Mouse (Mus musculus): ENCODE data around the gene Tmem232. TPM values are rescaled to one million over a fixed set of nuclear protein-coding genes. Genes with fewer than 3 reads are reported as not detected.

Gene Tmem232
- total RNA-seq (2014; rRNA removed; ENCODE audit: low replicate concordance) (not detected in 2 replicates), polyA plus RNA-seq (2015; fragmentation: Nextera tagmentation; extraction: Ambion mirVana) (0.18 and 0.23 TPM in 2 replicates)

DNA sequence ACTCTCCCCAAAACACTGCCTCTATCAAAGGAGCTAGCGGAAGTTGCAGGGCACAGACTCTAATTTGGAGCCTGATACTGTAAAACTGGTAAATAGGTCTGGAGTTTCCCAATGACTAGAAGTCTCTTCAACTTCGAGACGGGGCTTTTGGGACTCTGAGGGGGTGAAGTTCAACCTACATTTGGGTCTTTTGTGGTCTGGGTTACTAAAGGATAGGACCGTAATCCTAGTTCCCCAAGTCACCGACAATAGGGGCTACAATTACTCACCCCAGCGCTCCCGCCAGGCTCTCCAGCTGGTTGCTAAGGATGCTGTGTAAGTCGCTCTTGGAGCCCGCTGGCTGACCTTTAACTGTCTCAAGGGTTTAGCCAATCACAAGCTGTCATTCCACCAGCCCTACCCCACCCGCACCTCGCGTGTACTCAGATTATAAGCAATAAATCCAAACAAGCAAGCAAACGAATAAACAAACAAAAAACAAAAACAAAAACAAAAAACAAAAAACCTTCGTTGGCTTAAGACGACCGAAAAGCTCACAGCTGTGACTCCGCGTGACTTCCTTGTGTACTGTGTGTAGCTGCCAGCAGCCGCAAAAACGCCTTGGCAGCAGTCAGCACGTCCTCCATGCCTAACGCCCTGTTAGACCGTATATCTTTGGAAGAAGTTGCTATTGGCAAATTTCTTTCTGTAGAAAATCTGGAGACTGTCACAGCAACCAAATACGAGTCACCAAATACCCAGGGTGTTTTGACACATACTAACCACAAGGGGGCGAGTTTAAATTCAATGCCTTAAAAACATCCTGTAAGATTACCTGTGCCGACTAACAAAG, at the start of gene Tmem232:
Gene Tmem232, minus strand, starts transcription at position 342 of the 832 bp plus-strand sequence.
- Histone ChIP-seq H3K4me2 (ENCODE audit: low read depth, low read length) (peak within 1 kb of the TSS; percentile 67), H3K9me3 (replicated peaks; ENCODE audit: control insufficient read depth, low read length) (no peaks in the 10 kb centered on the region), H3K27ac (ENCODE audit: low read depth) (peak within 1 kb of the TSS; percentile 49), H3K27me3 (ENCODE audit: control insufficient read depth, insufficient read depth, low read length) (no peaks in the 10 kb centered on the region), H3K36me3 (replicated peaks; ENCODE audit: control insufficient read depth, insufficient read depth, low read length) (no peaks in the 10 kb centered on the region), H3K9ac (replicated peaks; ENCODE audit: low read depth, low read length) (peak within 1 kb of the TSS; percentile 51), H3K4me3 (ENCODE audit: low read depth, low read length) (peak within 1 kb of the TSS; percentile 49), H3K4me1 (ENCODE audit: control insufficient read depth, insufficient read depth) (no peaks in the 10 kb centered on the region)
- WGBS, result 13% methylated on average over 26 of the region's 26 CpGs
- ATAC-seq (ENCODE audit: insufficient read depth, low read depth), result peak; percentile 89
- TF ChIP-seq CTCF (IDR thresholded peaks at IDR 0.05; ENCODE audit: low read depth) (peak; percentile 58), EP300 (IDR thresholded peaks at IDR 0.05; ENCODE audit: low read depth) (no peak)
- DNase-seq (ENCODE audit: low spot score), result peak; percentile 69

DNA sequence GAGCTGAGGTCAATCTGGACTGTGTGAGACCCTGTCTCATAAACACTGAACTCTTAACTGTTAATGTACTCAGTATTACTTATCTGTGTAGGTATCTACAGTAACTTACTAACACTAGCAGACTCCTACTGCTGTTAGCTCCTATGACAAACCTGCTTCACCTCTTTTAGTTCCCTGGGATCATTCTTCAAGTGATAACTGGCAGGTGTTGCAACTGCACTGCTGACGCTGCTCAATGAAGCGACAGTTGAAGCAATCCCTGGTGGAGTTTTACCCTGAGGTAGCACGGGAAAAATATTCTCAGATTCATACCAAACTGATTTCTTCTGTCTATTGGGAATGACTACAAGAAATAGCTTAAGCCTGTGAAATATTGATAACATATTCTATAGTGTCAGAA, 46.3 kb upstream of the Tmem232 start:
- TF ChIP-seq CTCF (IDR thresholded peaks at IDR 0.05; ENCODE audit: low read depth) (no peak), EP300 (IDR thresholded peaks at IDR 0.05; ENCODE audit: low read depth) (no peak)
- H3K36me3 ChIP-seq (replicated peaks; ENCODE audit: control insufficient read depth, insufficient read depth, low read length), result peaks cover 20% of the 10 kb centered on the region
- peak overlapping the region; percentile 43; the same call in 1 of the 2 replicates for H3K27ac ChIP-seq (ENCODE audit: low read depth)
- H3K9ac ChIP-seq (replicated peaks; ENCODE audit: low read depth, low read length), result no peak overlapping the region
- H3K4me3 ChIP-seq (ENCODE audit: low read depth, low read length), result no peak overlapping the region
- no peaks in the 10 kb centered on the region for H3K9me3 ChIP-seq (replicated peaks; ENCODE audit: control insufficient read depth, low read length)
- no peak overlapping the region for H3K4me2 ChIP-seq (ENCODE audit: low read depth, low read length)
- no peaks in the 10 kb centered on the region for H3K27me3 ChIP-seq (ENCODE audit: control insufficient read depth, insufficient read depth, low read length)
- no peaks in the 10 kb centered on the region; the same call in 1 of the 2 replicates for H3K4me1 ChIP-seq (ENCODE audit: control insufficient read depth, insufficient read depth)
- WGBS, result 31% methylated on average over 3 of the region's 3 CpGs
- DNase-seq (ENCODE audit: low spot score) (no peak), ATAC-seq (ENCODE audit: insufficient read depth, low read depth) (no peak)

DNA sequence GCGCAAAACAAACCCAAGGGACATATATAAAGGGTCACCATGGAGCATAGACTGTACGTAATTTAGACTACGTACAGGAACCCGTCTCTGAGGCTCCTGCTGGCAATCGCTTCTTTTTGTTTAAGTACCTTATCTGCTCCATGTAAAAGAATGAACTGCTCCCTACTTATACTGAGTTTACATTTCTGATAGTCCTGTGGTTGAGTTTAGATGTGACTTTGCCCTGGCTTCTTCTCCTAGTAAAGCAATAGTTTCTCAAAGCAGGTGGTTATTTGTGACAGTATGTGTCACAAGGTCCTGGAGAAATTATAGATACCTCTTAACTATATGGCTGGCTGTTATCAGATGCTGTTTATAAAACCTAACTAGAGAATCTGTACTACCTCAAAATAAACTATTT, 40.9 kb upstream of the Tmem232 start:
- Histone ChIP-seq H3K9me3 (replicated peaks; ENCODE audit: control insufficient read depth, low read length) (no peaks in the 10 kb centered on the region), H3K4me3 (ENCODE audit: low read depth, low read length) (no peak overlapping the region), H3K36me3 (replicated peaks; ENCODE audit: control insufficient read depth, insufficient read depth, low read length) (peaks cover 42% of the 10 kb centered on the region), H3K27ac (ENCODE audit: low read depth) (no peak overlapping the region), H3K4me1 (ENCODE audit: control insufficient read depth, insufficient read depth) (no peaks in the 10 kb centered on the region), H3K4me2 (ENCODE audit: low read depth, low read length) (no peak overlapping the region), H3K27me3 (ENCODE audit: control insufficient read depth, insufficient read depth, low read length) (no peaks in the 10 kb centered on the region), H3K9ac (replicated peaks; ENCODE audit: low read depth, low read length) (no peak overlapping the region)
- TF ChIP-seq CTCF (IDR thresholded peaks at IDR 0.05; ENCODE audit: low read depth) (no peak), EP300 (IDR thresholded peaks at IDR 0.05; ENCODE audit: low read depth) (no peak)
- WGBS, result 88% methylated on average over 5 of the region's 5 CpGs
- ATAC-seq (ENCODE audit: insufficient read depth, low read depth), result no peak
- DNase-seq (ENCODE audit: low spot score), result no peak

DNA sequence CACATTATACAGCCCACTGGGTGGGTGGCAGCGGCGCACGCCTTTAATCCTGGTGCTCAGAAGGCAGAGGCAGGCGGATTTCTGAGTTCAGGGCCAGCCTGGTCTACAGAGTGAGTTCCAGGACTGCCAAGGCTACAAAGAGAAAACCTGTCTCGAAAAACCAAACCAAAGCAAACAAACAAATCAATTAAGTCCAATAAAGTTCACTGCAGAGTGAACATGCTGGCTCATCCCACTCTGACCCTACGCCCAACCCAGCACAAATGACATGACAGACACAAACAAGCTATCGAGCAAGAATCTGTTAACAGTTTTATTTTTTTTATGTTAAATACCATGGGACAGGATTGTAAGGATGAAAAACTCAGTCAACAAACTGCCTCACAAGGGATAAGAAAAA, 39.2 kb upstream of the Tmem232 start:
- TF ChIP-seq EP300 (IDR thresholded peaks at IDR 0.05; ENCODE audit: low read depth) (no peak), CTCF (IDR thresholded peaks at IDR 0.05; ENCODE audit: low read depth) (no peak)
- no peaks in the 10 kb centered on the region for H3K27me3 ChIP-seq (ENCODE audit: control insufficient read depth, insufficient read depth, low read length)
- H3K4me3 ChIP-seq (ENCODE audit: low read depth, low read length), result no peak overlapping the region
- H3K4me1 ChIP-seq (ENCODE audit: control insufficient read depth, insufficient read depth), result no peaks in the 10 kb centered on the region
- DNase-seq (ENCODE audit: low spot score) (no peak), ATAC-seq (ENCODE audit: insufficient read depth, low read depth) (no peak)
- H3K9me3 ChIP-seq (replicated peaks; ENCODE audit: control insufficient read depth, low read length), result no peaks in the 10 kb centered on the region
- no peak overlapping the region for H3K9ac ChIP-seq (replicated peaks; ENCODE audit: low read depth, low read length)
- H3K36me3 ChIP-seq (replicated peaks; ENCODE audit: control insufficient read depth, insufficient read depth, low read length), result peaks cover 47% of the 10 kb centered on the region
- H3K4me2 ChIP-seq (ENCODE audit: low read depth, low read length), result no peak overlapping the region
- WGBS, result 97% methylated on average over 7 of the region's 7 CpGs
- no peak overlapping the region for H3K27ac ChIP-seq (ENCODE audit: low read depth)

DNA sequence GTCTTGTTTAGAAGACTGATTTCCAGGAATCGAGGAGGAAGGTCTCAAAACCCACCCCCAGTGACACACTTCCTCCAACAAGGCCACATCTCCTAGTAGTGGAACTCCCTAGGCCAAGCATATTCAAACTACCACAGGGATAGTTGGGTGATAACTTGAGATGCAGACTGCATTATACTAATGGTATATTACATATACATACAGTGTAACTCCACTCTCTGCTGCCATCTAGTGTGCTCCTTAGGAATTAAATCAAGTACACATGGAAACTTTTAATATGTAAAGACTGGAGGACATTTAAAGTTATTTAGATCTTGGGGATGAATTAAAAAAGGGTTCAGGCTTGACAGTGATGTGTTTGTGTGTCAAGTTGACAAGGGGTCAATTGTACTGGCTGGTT, 34.8 kb upstream of the Tmem232 start:
- no peak overlapping the region for H3K4me3 ChIP-seq (ENCODE audit: low read depth, low read length)
- peaks cover 31% of the 10 kb centered on the region for H3K36me3 ChIP-seq (replicated peaks; ENCODE audit: control insufficient read depth, insufficient read depth, low read length)
- ATAC-seq (ENCODE audit: insufficient read depth, low read depth) (no peak), DNase-seq (ENCODE audit: low spot score) (no peak)
- TF ChIP-seq CTCF (IDR thresholded peaks at IDR 0.05; ENCODE audit: low read depth) (peak; percentile 54), EP300 (IDR thresholded peaks at IDR 0.05; ENCODE audit: low read depth) (no peak)
- H3K9me3 ChIP-seq (replicated peaks; ENCODE audit: control insufficient read depth, low read length), result no peaks in the 10 kb centered on the region
- H3K4me1 ChIP-seq (ENCODE audit: control insufficient read depth, insufficient read depth), result peaks cover 11% of the 10 kb centered on the region
- H3K27me3 ChIP-seq (ENCODE audit: control insufficient read depth, insufficient read depth, low read length), result no peaks in the 10 kb centered on the region
- no peak overlapping the region for H3K27ac ChIP-seq (ENCODE audit: low read depth)
- no peak overlapping the region for H3K9ac ChIP-seq (replicated peaks; ENCODE audit: low read depth, low read length)
- WGBS, result 59% methylated on average over 1 of the region's 1 CpGs
- no peak overlapping the region for H3K4me2 ChIP-seq (ENCODE audit: low read depth, low read length)

All from heart, postnatal 0 days (tissue).